In genomic region chr11:93097431-93097851, GRCm38 (mm10) we compare ENCODE assay signal across 10 mouse cellular contexts. TPM values are rescaled to one million over a fixed set of nuclear protein-coding genes. Genes with fewer than 3 reads are reported as not detected.
DNase-seq lines count a peak whose midpoint lies in the region; ATAC-seq lines count a peak whose summit lies in the region.
"Had no signal": no experiment of that assay in that cellular context is flagged by ENCODE, and none has a peak within 500 bp of the region (broad histone marks: within the 10 kb centered on the region; RNA-seq: fewer than 3 reads in every experiment).

No protein-coding gene starts in this region.

- ATAC-seq in embryonic facial prominence, embryonic 13.5 days (ENCODE audit: insufficient number of reproducible peaks, insufficient read depth, low FRiP score, low TSS enrichment, low read depth) = no peak
- peak; percentile 37; the same call in 1 of the 2 replicates for ATAC-seq in hindbrain, embryonic 15.5 days (ENCODE audit: low FRiP score, low read depth)
- no peak for ATAC-seq in kidney, embryonic 14.5 days (ENCODE audit: low FRiP score, low TSS enrichment)

- peak; percentile 85 for DNase-seq in brain, adult 2 months (ENCODE audit: low read depth, low spot score)
- peak; percentile 21 for DNase-seq in neural tube, embryonic 10.5 days (ENCODE audit: extremely low spot score, low spot score)
- DNase-seq in yolk sac, embryonic 10.5 days (ENCODE audit: low spot score) = no peak
- DNase-seq in gastrocnemius, postnatal 10 days = no peak
- DNase-seq in gastrocnemius, adult 18-20 months (ENCODE audit: low spot score) = no peak
- DNase-seq: lung, adult 18-20 months had no signal

- peak overlapping the region; percentile 85 for H3K4me2 ChIP-seq in embryonic facial prominence, embryonic 13.5 days
- peak overlapping the region; percentile 94 for H3K4me2 ChIP-seq in hindbrain, embryonic 15.5 days
- H3K4me2 ChIP-seq in kidney, embryonic 14.5 days (replicated peaks; ENCODE audit: low read depth, low read length) = no peak overlapping the region

- no peaks in the 10 kb centered on the region for H3K9me3 ChIP-seq in embryonic facial prominence, embryonic 13.5 days
- H3K9me3 ChIP-seq in hindbrain, embryonic 15.5 days = no peaks in the 10 kb centered on the region
- H3K9me3 ChIP-seq in kidney, embryonic 14.5 days (ENCODE audit: control insufficient read depth, low read length) = no peaks in the 10 kb centered on the region

- H3K4me3 ChIP-seq in embryonic facial prominence, embryonic 13.5 days = peak overlapping the region; percentile 17; the same call in 1 of the 2 replicates
- H3K4me3 ChIP-seq in hindbrain, embryonic 15.5 days = peak overlapping the region; percentile 72
- no peak overlapping the region for H3K4me3 ChIP-seq in kidney, embryonic 14.5 days (ENCODE audit: low read length)

- peaks cover 29% of the 10 kb centered on the region for H3K4me1 ChIP-seq in embryonic facial prominence, embryonic 13.5 days
- peaks cover 9% of the 10 kb centered on the region; the same call in 1 of the 2 replicates for H3K4me1 ChIP-seq in hindbrain, embryonic 15.5 days (replicated peaks)
- H3K4me1 ChIP-seq in kidney, embryonic 14.5 days (ENCODE audit: control insufficient read depth, insufficient read depth, low read length) = peaks cover 9% of the 10 kb centered on the region; the same call in 1 of the 2 replicates

- H3K27me3 ChIP-seq in embryonic facial prominence, embryonic 13.5 days = peaks cover 60% of the 10 kb centered on the region
- H3K27me3 ChIP-seq in hindbrain, embryonic 15.5 days = 0 out of 2 replicates have a peak, but pooled peaks cover 4% of the 10 kb centered on the region
- peaks cover 49% of the 10 kb centered on the region for H3K27me3 ChIP-seq in kidney, embryonic 14.5 days (ENCODE audit: control insufficient read depth, insufficient read depth, low read length)
- H3K27me3 ChIP-seq: CH12.LX had no signal

- H3K9ac ChIP-seq in embryonic facial prominence, embryonic 13.5 days = no peak overlapping the region
- peak overlapping the region; percentile 70 for H3K9ac ChIP-seq in hindbrain, embryonic 15.5 days
- no peak overlapping the region for H3K9ac ChIP-seq in kidney, embryonic 14.5 days (ENCODE audit: low read depth, low read length)

- H3K36me3 ChIP-seq in embryonic facial prominence, embryonic 13.5 days = no peaks in the 10 kb centered on the region
- no peaks in the 10 kb centered on the region for H3K36me3 ChIP-seq in hindbrain, embryonic 15.5 days
- H3K36me3 ChIP-seq in kidney, embryonic 14.5 days (ENCODE audit: control insufficient read depth, insufficient read depth, low read length) = no peaks in the 10 kb centered on the region

- H3K27ac ChIP-seq in embryonic facial prominence, embryonic 13.5 days = no peak overlapping the region
- H3K27ac ChIP-seq in hindbrain, embryonic 15.5 days (replicated peaks) = peak overlapping the region; percentile 88
- no peak overlapping the region for H3K27ac ChIP-seq in kidney, embryonic 14.5 days (ENCODE audit: low read depth, low read length)

- 2% methylated on average over 14 of the region's 14 CpGs for WGBS in embryonic facial prominence, embryonic 13.5 days
- under 1% methylated on average over 14 of the region's 14 CpGs for WGBS in hindbrain, embryonic 15.5 days
- WGBS in kidney, embryonic 14.5 days = 4% methylated on average over 14 of the region's 14 CpGs

RNA-seq across cellular contexts. Expression of gene Car10, which starts 0.4 kb away (rescaled TPM):
- 4.0 and 4.7 TPM in 2 replicates for polyA plus RNA-seq in embryonic facial prominence, embryonic 13.5 days (2015; fragmentation: Nextera tagmentation; extraction: Ambion mirVana)
- polyA plus RNA-seq in hindbrain, embryonic 15.5 days (2015; fragmentation: Nextera tagmentation; extraction: Ambion mirVana) = 45.8 and 54.4 TPM in 2 replicates
- 0.07 and 0.12 TPM in 2 replicates for polyA plus RNA-seq in kidney, embryonic 14.5 days (2014; fragmentation: Nextera tagmentation; extraction: Ambion mirVana)
- total RNA-seq in gastrocnemius, postnatal 10 days (2021) = under 1 TPM; 0.33 to 0.41 TPM
- not detected for total RNA-seq in gastrocnemius, adult 18-20 months (2021)
- total RNA-seq: CH12.LX had no signal

Comparison
In these comparisons a context has a peak if more than half of its experiments do, and no peak if none do; other contexts are left out.
1. DNase-seq: peak in brain, adult 2 months (single experiment) and neural tube, embryonic 10.5 days (single experiment); none in yolk sac, embryonic 10.5 days (single experiment), gastrocnemius, postnatal 10 days (single experiment) and gastrocnemius, adult 18-20 months (single experiment).